Mouse (Mus musculus) thymus, postnatal 0 days (tissue): Measurements from ENCODE around the gene Rps6kc1. TPM values are rescaled to one million over a fixed set of nuclear protein-coding genes. Genes with fewer than 3 reads are reported as not detected.

Experiments used
- DNase-seq: peaks from one replicate; pipeline ENCODE4 v3.0.0-alpha.2; 2015; ENCODE audit warnings: low spot score
- polyA plus RNA-seq: library from polyadenylated mRNA; unstranded; fragments of >200 nt; fragmentation: Nextera tagmentation; extraction: Ambion mirVana; gene quantifications from 2 replicates; pipeline ENCODE4 v1.2.1, GENCODE M21; 2015

The Rps6kc1 gene
- polyA plus RNA-seq, 1 experiment from 2014 or later, result 7.3 TPM

GRCm38 (mm10) chr1:190767621-190768020 lies 143.9 kb downstream of the Rps6kc1 start:
- DNase-seq, result no peak

GRCm38 (mm10) chr1:190766800-190767199 lies 144.8 kb downstream of the Rps6kc1 start:
- DNase-seq, result no peak

GRCm38 (mm10) chr1:190763756-190764155 lies 147.8 kb downstream of the Rps6kc1 start:
- no peak for DNase-seq

- no peak for DNase-seq
These were observed 149.8 kb downstream of the Rps6kc1 start for GRCm38 (mm10) chr1:190761786-190762185.

- no peak for DNase-seq
These were observed 153.7 kb downstream of the Rps6kc1 start for GRCm38 (mm10) chr1:190757899-190758298.

- DNase-seq, result no peak
These were observed 159.6 kb downstream of the Rps6kc1 start for GRCm38 (mm10) chr1:190751794-190752570.

GRCm38 (mm10) chr1:190748937-190749336 lies 162.6 kb downstream of the Rps6kc1 start:
- DNase-seq, result no peak

- no peak for DNase-seq
These were observed 170.1 kb downstream of the Rps6kc1 start for GRCm38 (mm10) chr1:190741421-190741820.

GRCm38 (mm10) chr1:190732803-190733202 lies 178.8 kb downstream of the Rps6kc1 start:
- no peak for DNase-seq

- DNase-seq, result no peak
These were observed 182.0 kb downstream of the Rps6kc1 start for GRCm38 (mm10) chr1:190729516-190730088.

GRCm38 (mm10) chr1:190728111-190728651 lies 183.4 kb downstream of the Rps6kc1 start:
- DNase-seq, result no peak

- DNase-seq, result no peak
These were observed 184.2 kb downstream of the Rps6kc1 start for GRCm38 (mm10) chr1:190727385-190727784.

GRCm38 (mm10) chr1:190724591-190725380 lies 186.8 kb downstream of the Rps6kc1 start:
- no peak for DNase-seq

GRCm38 (mm10) chr1:190723926-190724430 lies 187.6 kb downstream of the Rps6kc1 start:
- DNase-seq, result no peak

- DNase-seq, result no peak
These were observed 197.7 kb downstream of the Rps6kc1 start for GRCm38 (mm10) chr1:190713848-190714247.

GRCm38 (mm10) chr1:190697576-190697975 lies 214.0 kb downstream of the Rps6kc1 start:
- no peak for DNase-seq

- DNase-seq, result peak; percentile 3
These were observed 216.0 kb downstream of the Rps6kc1 start for GRCm38 (mm10) chr1:190695589-190695988.

GRCm38 (mm10) chr1:190690528-190691262 lies 220.9 kb downstream of the Rps6kc1 start:
- no peak for DNase-seq

GRCm38 (mm10) chr1:190683060-190683459 lies 228.5 kb downstream of the Rps6kc1 start:
- no peak for DNase-seq

- DNase-seq, result no peak
These were observed 229.3 kb downstream of the Rps6kc1 start for GRCm38 (mm10) chr1:190682021-190682926.
